Mouse (Mus musculus) kidney, postnatal 0 days (tissue): ENCODE data around the gene Acap2. TPM values are rescaled to one million over a fixed set of nuclear protein-coding genes. Genes with fewer than 3 reads are reported as not detected.

Experiments used
- ATAC-seq: fragments of 200-750 bp; cut with Nextera tagmentation; replicated peaks from 2 replicates; pipeline ENCODE4 v1.8.0; 2017; ENCODE audit warnings: low read depth, moderate number of reproducible peaks, moderate TSS enrichment, moderate library complexity; ENCODE audit not compliant: low FRiP score
- DNase-seq: peaks from one replicate; pipeline ENCODE4 v3.0.0-alpha.2; 2016; ENCODE audit warnings: low spot score
- H3K27ac ChIP-seq: fragments of 300-500 bp; sonication (generic); 2 replicates; pipeline ENCODE4 v1.5.1; 2014; ENCODE audit warnings: mild to moderate bottlenecking
- H3K27me3 ChIP-seq: fragments of 300-500 bp; sonication (generic); 2 replicates; pipeline ENCODE4 v1.6.1; 2014; ENCODE audit warnings: low read length, mixed read lengths; ENCODE audit not compliant: insufficient read depth
- H3K36me3 ChIP-seq: fragments of 300-500 bp; sonication (generic); 2 replicates; pipeline ENCODE4 v1.6.1; 2014; ENCODE audit warnings: low read length, mixed read lengths; ENCODE audit not compliant: insufficient read depth
- H3K4me1 ChIP-seq: fragments of 300-500 bp; sonication (generic); replicated peaks from 2 replicates; pipeline ENCODE4 v1.6.1; 2014; ENCODE audit warnings: antibody characterized with exemption, low read length, mixed read lengths; ENCODE audit not compliant: insufficient read depth
- H3K4me2 ChIP-seq: fragments of 300-500 bp; sonication (generic); 2 replicates; pipeline ENCODE4 v1.6.1; 2014; ENCODE audit warnings: mild to moderate bottlenecking, low read length, moderate library complexity, mixed read lengths
- H3K4me3 ChIP-seq: fragments of 300-500 bp; sonication (generic); replicated peaks from 2 replicates; pipeline ENCODE4 v1.5.1; 2014; ENCODE audit warnings: low read depth, low read length
- H3K9ac ChIP-seq: fragments of 300-500 bp; sonication (generic); 2 replicates; pipeline ENCODE4 v1.6.1; 2014; ENCODE audit warnings: low read depth, low read length
- H3K9me3 ChIP-seq: fragments of 300-500 bp; sonication (generic); replicated peaks from 2 replicates; pipeline ENCODE4 v1.6.1; 2016; ENCODE audit warnings: low read length, inconsistent platforms, mixed read lengths
- CTCF ChIP-seq: IDR thresholded peaks from 2 replicates; pipeline ENCODE4 v1.5.1; 2016; ENCODE audit warnings: antibody characterized with exemption, low read depth, mild to moderate bottlenecking, moderate library complexity
- WGBS: fragments of 180-500 bp; shearing (Covaris S2); extraction: QIAGEN DNeasy Blood & Tissue Kit; methylation state at CpG from one replicate; pipeline ENCODE4 v1.1.7; 2014; 5-methylcytosine and 5-hydroxymethylcytosine counted together
- polyA plus RNA-seq: library from polyadenylated mRNA; unstranded; fragments of >200 nt; fragmentation: Nextera tagmentation; extraction: Ambion mirVana; gene quantifications from 2 replicates; pipeline ENCODE4 v1.2.1, GENCODE M21; 2015

Acap2 gene
- polyA plus RNA-seq, 1 experiment from 2014 or later: 12.9 TPM

DNA sequence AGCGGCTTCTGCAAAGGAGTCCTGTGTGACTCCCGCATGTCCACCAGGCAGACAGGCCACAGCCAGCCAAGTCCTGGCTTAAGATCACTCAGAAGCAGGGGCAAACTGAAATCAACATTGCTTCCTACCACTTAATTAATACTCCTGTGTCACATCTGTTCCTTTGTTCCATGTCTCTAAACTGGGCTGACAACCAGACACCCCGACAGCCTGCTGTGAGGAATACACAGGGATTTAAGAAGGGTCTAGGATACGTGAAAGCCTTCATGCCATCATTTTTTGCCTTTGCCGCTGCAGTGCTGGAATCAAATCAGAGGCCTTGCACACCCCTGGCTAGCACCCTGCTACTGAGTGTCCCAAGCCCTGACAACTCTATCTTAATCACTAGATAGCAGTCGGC is 12.8 kb downstream of the Acap2 start:
- WGBS: 72% methylated on average over 6 of the region's 6 CpGs
- no peaks in the 10 kb centered on the region for H3K9me3 ChIP-seq
- H3K27ac ChIP-seq: no peak overlapping the region
- H3K9ac ChIP-seq: no peak overlapping the region
- H3K4me1 ChIP-seq: peaks cover 7% of the 10 kb centered on the region; the same call in 1 of the 2 replicates
- ATAC-seq: no peak
- DNase-seq: no peak
- no peak overlapping the region for H3K4me3 ChIP-seq
- no peak for TF ChIP-seq CTCF
- H3K4me2 ChIP-seq: no peak overlapping the region
- no peaks in the 10 kb centered on the region for H3K27me3 ChIP-seq
- H3K36me3 ChIP-seq: no peaks in the 10 kb centered on the region

DNA sequence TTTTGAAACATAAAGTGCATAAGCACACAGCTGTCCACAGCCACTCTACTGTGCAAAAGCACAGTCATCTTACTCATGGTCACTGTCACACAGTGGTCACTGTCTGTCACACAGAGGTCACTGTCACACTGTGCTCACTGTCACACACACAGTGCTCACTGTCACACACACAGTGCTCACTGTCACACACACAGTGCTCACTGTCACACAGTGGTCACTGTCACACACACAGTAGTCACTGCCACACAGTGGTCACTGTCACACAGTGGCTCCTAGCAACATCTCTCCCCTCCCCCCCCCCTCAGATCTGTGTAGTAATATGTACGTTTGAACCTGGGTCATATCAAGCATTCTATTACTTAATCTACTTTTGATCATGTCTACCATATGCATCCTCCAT is 13.9 kb downstream of the Acap2 start:
- H3K9ac ChIP-seq: no peak overlapping the region
- no peaks in the 10 kb centered on the region for H3K36me3 ChIP-seq
- no peak overlapping the region for H3K4me3 ChIP-seq
- H3K27me3 ChIP-seq: no peaks in the 10 kb centered on the region
- H3K4me2 ChIP-seq: no peak overlapping the region
- no peak for DNase-seq
- ATAC-seq: 0 out of 2 replicates have a peak, but pooled peaks have one; percentile 40
- 83% methylated on average over 1 of the region's 1 CpGs for WGBS
- no peak for TF ChIP-seq CTCF
- peaks cover 3% of the 10 kb centered on the region; the same call in 1 of the 2 replicates for H3K4me1 ChIP-seq
- H3K27ac ChIP-seq: no peak overlapping the region
- H3K9me3 ChIP-seq: no peaks in the 10 kb centered on the region

DNA sequence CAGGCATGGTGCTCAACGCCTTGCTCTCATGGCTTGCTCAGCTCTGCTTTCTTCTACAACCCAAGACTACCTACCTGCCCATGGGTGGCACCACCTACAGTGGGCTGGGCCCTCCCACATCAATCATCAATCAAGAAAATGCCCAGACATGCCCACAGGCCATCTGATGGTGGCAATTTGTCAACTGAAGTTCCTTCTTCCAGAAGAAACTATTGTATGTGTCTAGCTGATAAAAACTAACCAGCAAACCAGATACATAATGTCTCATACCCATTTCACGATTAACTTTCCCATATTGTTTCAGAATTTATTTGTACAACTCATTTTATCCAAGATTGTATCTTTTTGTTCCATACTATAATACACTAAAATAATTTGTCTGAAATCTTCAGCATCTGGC is 15.3 kb downstream of the Acap2 start:
- no peak for ATAC-seq
- H3K4me2 ChIP-seq: no peak overlapping the region
- no peak for DNase-seq
- no peaks in the 10 kb centered on the region for H3K36me3 ChIP-seq
- H3K27me3 ChIP-seq: no peaks in the 10 kb centered on the region
- TF ChIP-seq CTCF: no peak
- H3K9ac ChIP-seq: no peak overlapping the region
- WGBS: 90% methylated on average over 2 of the region's 2 CpGs
- no peak overlapping the region for H3K4me3 ChIP-seq
- no peaks in the 10 kb centered on the region for H3K9me3 ChIP-seq
- H3K4me1 ChIP-seq: no peaks in the 10 kb centered on the region; the same call in 1 of the 2 replicates
- no peak overlapping the region for H3K27ac ChIP-seq

DNA sequence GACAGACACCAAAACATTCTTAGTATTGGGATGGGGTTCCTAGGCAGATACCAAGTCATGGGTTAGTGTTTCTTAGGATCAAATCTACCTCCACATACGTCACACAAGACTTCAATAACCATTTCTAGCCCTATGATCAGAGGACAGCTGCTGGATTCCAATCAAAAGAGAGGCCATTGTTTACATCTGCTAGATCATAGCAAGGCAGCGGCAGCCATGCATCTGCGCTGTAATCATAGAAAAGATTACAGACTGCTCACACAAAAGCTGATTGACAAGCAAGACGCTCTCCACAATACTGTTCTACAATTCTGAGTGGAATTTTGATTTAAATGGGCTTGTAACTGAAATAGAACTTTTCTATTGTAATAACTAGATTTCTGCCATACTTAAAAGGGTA is 16.3 kb downstream of the Acap2 start:
- no peak overlapping the region for H3K4me3 ChIP-seq
- ATAC-seq (no peak), DNase-seq (no peak)
- H3K9me3 ChIP-seq: no peaks in the 10 kb centered on the region
- no peaks in the 10 kb centered on the region; the same call in 1 of the 2 replicates for H3K4me1 ChIP-seq
- H3K9ac ChIP-seq: no peak overlapping the region
- no peaks in the 10 kb centered on the region for H3K36me3 ChIP-seq
- H3K4me2 ChIP-seq: no peak overlapping the region
- H3K27ac ChIP-seq: no peak overlapping the region
- 90% methylated on average over 4 of the region's 4 CpGs for WGBS
- no peak for TF ChIP-seq CTCF
- H3K27me3 ChIP-seq: no peaks in the 10 kb centered on the region

DNA sequence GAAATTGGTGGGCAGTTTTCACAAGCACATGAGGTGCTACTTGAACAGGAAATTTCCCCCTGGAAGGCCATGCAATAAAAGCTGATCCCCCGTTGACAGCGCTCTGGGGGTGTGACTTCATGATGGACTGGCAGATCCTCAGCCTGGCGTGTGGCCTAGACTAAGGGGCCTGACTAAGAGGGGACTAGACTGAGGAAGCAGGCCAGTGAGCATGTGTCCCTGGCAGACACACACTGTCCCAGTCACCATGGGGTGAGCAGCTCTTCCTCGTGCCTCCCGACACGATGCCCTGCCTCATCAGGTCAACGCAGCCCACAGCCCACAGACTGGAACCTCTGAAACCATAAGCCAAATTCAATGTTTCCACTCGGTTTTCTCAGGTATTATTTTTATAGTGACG is 18.5 kb downstream of the Acap2 start:
- no peaks in the 10 kb centered on the region; the same call in 1 of the 2 replicates for H3K4me1 ChIP-seq
- WGBS: 46% methylated on average over 9 of the region's 9 CpGs
- DNase-seq: no peak
- H3K36me3 ChIP-seq: no peaks in the 10 kb centered on the region
- no peak overlapping the region for H3K27ac ChIP-seq
- no peaks in the 10 kb centered on the region for H3K27me3 ChIP-seq
- ATAC-seq: no peak
- H3K4me3 ChIP-seq: no peak overlapping the region
- H3K9ac ChIP-seq: no peak overlapping the region
- H3K9me3 ChIP-seq: no peaks in the 10 kb centered on the region
- no peak for TF ChIP-seq CTCF
- H3K4me2 ChIP-seq: no peak overlapping the region

DNA sequence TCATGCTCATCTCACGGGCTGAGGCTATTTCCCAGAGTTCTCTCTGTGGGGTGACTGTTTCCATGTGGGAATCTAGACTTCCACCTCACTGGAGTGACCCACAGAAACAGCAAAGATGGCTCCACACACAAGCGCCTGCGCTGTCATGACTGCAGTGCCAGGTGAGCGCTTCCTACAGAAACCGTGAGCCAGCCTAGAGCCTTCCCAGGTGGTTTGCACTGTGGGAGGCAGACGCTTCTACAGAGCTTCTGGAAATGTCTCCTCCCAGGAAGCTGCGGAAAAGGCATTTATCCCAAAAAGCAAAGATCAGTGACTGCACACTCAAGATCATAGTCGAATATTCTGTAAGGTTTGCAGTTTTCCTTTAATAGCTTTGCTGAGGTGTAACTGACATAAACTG is 20.2 kb downstream of the Acap2 start:
- H3K36me3 ChIP-seq: no peaks in the 10 kb centered on the region
- no peak for ATAC-seq
- no peak for TF ChIP-seq CTCF
- no peak overlapping the region for H3K9ac ChIP-seq
- no peak overlapping the region for H3K27ac ChIP-seq
- H3K4me3 ChIP-seq: no peak overlapping the region
- H3K4me2 ChIP-seq: no peak overlapping the region
- 83% methylated on average over 8 of the region's 8 CpGs for WGBS
- H3K4me1 ChIP-seq: no peaks in the 10 kb centered on the region; the same call in 1 of the 2 replicates
- H3K27me3 ChIP-seq: no peaks in the 10 kb centered on the region
- H3K9me3 ChIP-seq: no peaks in the 10 kb centered on the region
- DNase-seq: no peak

DNA sequence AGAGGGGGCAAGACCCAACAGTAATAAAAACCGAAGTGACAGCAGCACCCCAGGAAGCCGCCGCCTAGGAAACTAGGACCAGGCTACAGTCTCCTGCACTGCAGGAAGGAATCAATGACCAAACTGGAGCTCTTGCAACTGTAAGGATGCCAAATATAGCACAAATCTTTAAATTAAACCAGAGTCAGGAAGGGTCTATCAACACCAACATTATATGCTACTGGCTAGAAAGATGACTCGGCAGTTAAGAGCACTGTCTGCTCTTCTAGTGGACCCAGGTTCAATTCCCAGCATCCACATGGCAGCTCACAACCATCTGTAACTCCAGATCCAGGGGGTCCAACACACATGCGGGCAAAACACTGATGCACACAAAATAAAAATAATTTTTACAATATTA is 21.7 kb downstream of the Acap2 start:
- H3K4me2 ChIP-seq: no peak overlapping the region
- H3K4me3 ChIP-seq: no peak overlapping the region
- no peaks in the 10 kb centered on the region for H3K36me3 ChIP-seq
- H3K4me1 ChIP-seq: no peaks in the 10 kb centered on the region; the same call in 1 of the 2 replicates
- no peaks in the 10 kb centered on the region for H3K27me3 ChIP-seq
- no peaks in the 10 kb centered on the region for H3K9me3 ChIP-seq
- no peak for ATAC-seq
- no peak for DNase-seq
- no peak overlapping the region for H3K9ac ChIP-seq
- no peak overlapping the region for H3K27ac ChIP-seq
- TF ChIP-seq CTCF: no peak
- 51% methylated on average over 5 of the region's 5 CpGs for WGBS
